9 mouse cellular contexts compared by ENCODE assay signal in the genomic region with DNA sequence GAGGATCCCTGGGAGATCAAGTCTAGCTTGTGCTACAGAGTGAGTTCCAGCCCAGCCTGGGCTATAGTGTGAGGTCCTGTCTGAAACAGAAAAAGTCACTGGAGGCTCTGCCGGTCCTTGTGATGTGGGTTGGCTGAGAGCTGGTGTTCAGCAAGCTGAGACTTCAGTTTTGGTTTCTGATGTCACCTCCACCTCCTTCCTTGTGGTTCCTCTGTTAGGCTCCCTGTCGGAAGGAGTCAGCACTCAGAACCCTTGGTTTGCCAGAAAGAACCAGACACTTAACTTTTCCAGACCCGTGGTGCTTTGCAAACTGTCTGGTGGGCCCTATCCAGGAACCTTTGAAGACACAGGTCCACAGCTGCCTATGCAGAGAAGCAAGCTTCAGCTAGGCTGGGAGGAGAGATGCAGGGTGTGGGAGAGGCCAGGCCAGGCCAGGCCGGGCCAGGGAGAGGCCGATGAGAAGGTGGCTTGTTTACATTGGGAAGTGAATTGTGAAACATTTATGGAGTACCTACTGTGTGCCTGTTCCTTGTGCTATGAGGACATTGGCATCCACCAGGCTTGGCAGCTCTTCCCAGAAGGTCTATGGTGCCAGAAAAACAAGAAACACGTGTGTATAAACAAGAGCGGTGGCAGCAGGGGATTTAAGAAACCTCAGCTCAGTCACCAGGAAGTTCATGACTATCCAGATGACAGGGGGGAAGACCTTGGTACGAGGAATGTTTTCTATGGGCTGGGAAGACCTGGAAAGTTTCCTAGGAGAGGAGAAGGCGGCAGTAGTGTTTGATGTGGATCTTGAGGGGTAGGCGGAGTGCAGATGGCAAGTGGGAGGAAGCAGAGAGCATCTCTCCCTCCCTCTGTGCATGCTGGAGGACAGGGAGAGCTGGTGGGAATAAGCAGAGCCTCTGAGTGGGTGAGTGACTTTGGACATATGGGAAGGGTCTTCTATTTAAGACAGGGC. TPM values are rescaled to one million over a fixed set of nuclear protein-coding genes. Genes with fewer than 3 reads are reported as not detected.
A peak's percentile ranks its signal among the peaks of the same experiment; 100 is the strongest.
DNase-seq lines count a peak whose midpoint lies in the region; ATAC-seq and TF ChIP-seq lines count a peak whose summit lies in the region.
"Had no signal": no experiment of that assay in that cellular context is flagged by ENCODE, and none has a peak within 500 bp of the region (broad histone marks: within the 10 kb centered on the region; RNA-seq: fewer than 3 reads in every experiment).

No protein-coding gene starts in this region.

- intact Hi-C loops in gastrocnemius, adult 2 months (cut with DNase I), result no loop called here
- intact Hi-C loops in left cerebral cortex, postnatal 14 days (cut with DNase I), result no loop called here

- no peak for DNase-seq in gastrocnemius, adult 2 months
- no peak for DNase-seq in gastrocnemius, postnatal 25 days
- peak; percentile 16 to 24 for DNase-seq in spleen, postnatal 14 days (ENCODE audit: low spot score in 2 of 2)
- no peak for DNase-seq in spleen, adult 12 weeks (ENCODE audit: low spot score)
- DNase-seq in left cerebral cortex, postnatal 14 days (ENCODE audit: low spot score in 2 of 2), result peak; percentile 69 to 81
- DNase-seq in right cerebral cortex, postnatal 36 days (ENCODE audit: low spot score in 2 of 2), result peak; percentile 82 to 90
- DNase-seq in B cell, adult 2 months, result no peak
- DNase-seq in hindbrain, embryonic 14.5 days (ENCODE audit: low spot score), result no peak

- no peak overlapping the region for H3K9ac ChIP-seq in hindbrain, embryonic 14.5 days

- peak overlapping the region; percentile 70 for H3K27ac ChIP-seq in gastrocnemius, adult 2 months
- no peak overlapping the region for H3K27ac ChIP-seq in hindbrain, embryonic 14.5 days
- H3K27ac ChIP-seq: forebrain, embryonic 10.5 days had no signal

- H3K9me3 ChIP-seq in hindbrain, embryonic 14.5 days (ENCODE audit: control insufficient read depth, low read length), result no peaks in the 10 kb centered on the region
- H3K9me3 ChIP-seq: forebrain, embryonic 10.5 days had no signal

- no peak overlapping the region for H3K4me3 ChIP-seq in gastrocnemius, adult 2 months
- H3K4me3 ChIP-seq in hindbrain, embryonic 14.5 days (replicated peaks; ENCODE audit: low read length), result no peak overlapping the region
- H3K4me3 ChIP-seq: forebrain, embryonic 10.5 days had no signal

- H3K4me1 ChIP-seq in hindbrain, embryonic 14.5 days (replicated peaks; ENCODE audit: control insufficient read depth, insufficient read depth, low read length), result no peaks in the 10 kb centered on the region

- no peaks in the 10 kb centered on the region for H3K27me3 ChIP-seq in hindbrain, embryonic 14.5 days (ENCODE audit: control insufficient read depth, insufficient read depth, low read length)

- no peak for TF ChIP-seq CTCF in gastrocnemius, adult 2 months (IDR thresholded peaks at IDR 0.05)

- no peak overlapping the region for H3K4me2 ChIP-seq in hindbrain, embryonic 14.5 days (replicated peaks)

- ATAC-seq in hindbrain, embryonic 14.5 days (ENCODE audit: low FRiP score), result no peak

- 79% methylated on average over 10 of the region's 10 CpGs for WGBS in hindbrain, embryonic 14.5 days

- no peaks in the 10 kb centered on the region for H3K36me3 ChIP-seq in hindbrain, embryonic 14.5 days (replicated peaks; ENCODE audit: control insufficient read depth, insufficient read depth)
- H3K36me3 ChIP-seq: forebrain, embryonic 10.5 days had no signal

RNA-seq across cellular contexts. Expression of a gene that starts 13.4 kb away (rescaled TPM):
- total RNA-seq in gastrocnemius, adult 2 months (2021), result 100 to 1,000 TPM; 124 to 136 TPM
- 100 to 1,000 TPM in 1 of 2 experiments, 10 to 100 TPM in 1; 36.1 to 131 TPM for total RNA-seq in gastrocnemius, postnatal 25 days (2021)
- 100 to 1,000 TPM; 497 to 557 TPM for total RNA-seq in left cerebral cortex, postnatal 14 days (2021)
- 3.8 and 4.0 TPM in 2 replicates for polyA plus RNA-seq in hindbrain, embryonic 14.5 days (2014; fragmentation: Nextera tagmentation; extraction: Ambion mirVana)

Comparison
In these comparisons a context has a peak if more than half of its experiments do, and no peak if none do; other contexts are left out.
1. DNase-seq: peak in spleen, postnatal 14 days (2 of 2), left cerebral cortex, postnatal 14 days (2 of 2) and right cerebral cortex, postnatal 36 days (2 of 2); none in gastrocnemius, adult 2 months (single experiment), gastrocnemius, postnatal 25 days (single experiment), spleen, adult 12 weeks (single experiment), B cell, adult 2 months (0 of 2) and hindbrain, embryonic 14.5 days (single experiment).